Mouse (Mus musculus) embryonic fibroblast, embryonic 13.5 days (primary cell): ENCODE results near the gene Dnajc25.

Experiments used
- CTCF ChIP-seq: IDR thresholded peaks from 2 replicates; pipeline ENCODE4 v1.5.1; 2011; ENCODE audit warnings: mild to moderate bottlenecking, control low read depth, low read length, moderate library complexity, borderline replicate concordance; ENCODE audit not compliant: insufficient read depth
- POLR2A ChIP-seq: IDR thresholded peaks from 2 replicates; pipeline ENCODE4 v1.6.1; 2011; ENCODE audit warnings: low read depth, mild to moderate bottlenecking, control low read depth, low read length, moderate library complexity

GRCm38 (mm10) chr4:59062526-59062925 lies 67.7 kb downstream of the Dnajc25 start:
- no peak for TF ChIP-seq POLR2A
- TF ChIP-seq CTCF = no peak
